25 mouse cellular contexts compared by ENCODE assay signal in the genomic region with DNA sequence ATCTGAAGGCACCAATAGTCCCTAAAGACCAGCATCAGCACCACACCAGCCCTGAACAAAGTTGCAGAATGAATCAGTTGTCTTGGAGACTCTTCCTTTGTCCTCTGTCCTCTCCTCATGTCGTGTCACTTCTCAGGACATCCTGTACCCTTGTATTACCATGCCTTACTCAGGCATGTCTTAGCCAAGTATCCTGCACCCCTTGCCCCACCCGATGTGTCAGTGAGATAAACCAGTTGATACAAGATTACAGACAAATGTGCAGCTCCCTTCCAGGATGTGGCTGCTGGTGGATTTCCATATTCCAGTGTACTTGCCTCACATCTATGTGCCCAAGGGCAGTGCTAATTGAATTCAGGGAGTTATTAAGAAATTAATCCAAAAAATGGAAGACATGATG.
A peak's percentile ranks its signal among the peaks of the same experiment; 100 is the strongest.
DNase-seq lines count a peak whose midpoint lies in the region; ATAC-seq and TF ChIP-seq lines count a peak whose summit lies in the region.
"Had no signal": no experiment of that assay in that cellular context is flagged by ENCODE, and none has a peak within 500 bp of the region (broad histone marks: within the 10 kb centered on the region; RNA-seq: fewer than 3 reads in every experiment).

No protein-coding gene starts in this region.

- H3K4me1 ChIP-seq in forebrain, embryonic 11.5 days (replicated peaks; ENCODE audit: control insufficient read depth, insufficient read depth, low read length) = no peaks in the 10 kb centered on the region
- no peaks in the 10 kb centered on the region for H3K4me1 ChIP-seq in forebrain, postnatal 0 days (ENCODE audit: insufficient read depth)
- H3K4me1 ChIP-seq in lung, postnatal 0 days (ENCODE audit: insufficient read depth, low read depth, low read length) = no peaks in the 10 kb centered on the region
- H3K4me1 ChIP-seq in lung, adult 2 months (ENCODE audit: control insufficient read depth, insufficient read depth, low read length) = peaks cover 5% of the 10 kb centered on the region
- H3K4me1 ChIP-seq: embryonic facial prominence, embryonic 10.5 days; embryonic facial prominence, embryonic 12.5 days; forebrain, embryonic 12.5 days had no signal

- TF ChIP-seq CTCF in forebrain, postnatal 0 days (IDR thresholded peaks at IDR 0.05; ENCODE audit: low read depth) = no peak
- TF ChIP-seq CTCF in lung, postnatal 0 days (IDR thresholded peaks at IDR 0.05) = no peak
- no peak for TF ChIP-seq CTCF in lung, adult 2 months (IDR thresholded peaks at IDR 0.05; ENCODE audit: insufficient read depth, low read length)

- H3K9ac ChIP-seq in forebrain, embryonic 11.5 days (ENCODE audit: low read length) = no peak overlapping the region
- no peak overlapping the region for H3K9ac ChIP-seq in forebrain, postnatal 0 days
- H3K9ac ChIP-seq in lung, postnatal 0 days (replicated peaks; ENCODE audit: low read depth) = no peak overlapping the region
- H3K9ac ChIP-seq: embryonic facial prominence, embryonic 12.5 days; forebrain, embryonic 12.5 days had no signal

- H3K36me3 ChIP-seq in forebrain, embryonic 11.5 days (ENCODE audit: control insufficient read depth, insufficient read depth, low read length) = no peaks in the 10 kb centered on the region
- no peaks in the 10 kb centered on the region for H3K36me3 ChIP-seq in forebrain, postnatal 0 days (ENCODE audit: insufficient read depth)
- H3K36me3 ChIP-seq in lung, postnatal 0 days (ENCODE audit: insufficient read depth, low read length) = no peaks in the 10 kb centered on the region
- H3K36me3 ChIP-seq: embryonic facial prominence, embryonic 10.5 days; embryonic facial prominence, embryonic 12.5 days; forebrain, embryonic 12.5 days; G1E had no signal

- H3K27ac ChIP-seq in forebrain, embryonic 11.5 days (ENCODE audit: low read depth, low read length) = no peak overlapping the region
- no peak overlapping the region for H3K27ac ChIP-seq in forebrain, postnatal 0 days (ENCODE audit: low read depth, low read length)
- H3K27ac ChIP-seq in lung, postnatal 0 days (ENCODE audit: low read length) = no peak overlapping the region
- H3K27ac ChIP-seq: embryonic facial prominence, embryonic 10.5 days; embryonic facial prominence, embryonic 12.5 days; forebrain, embryonic 12.5 days had no signal

- TF ChIP-seq POLR2A in lung, adult 2 months (IDR thresholded peaks at IDR 0.05; ENCODE audit: borderline replicate concordance, extremely low read depth, low read depth, low read length) = no peak

- no peaks in the 10 kb centered on the region for H3K9me3 ChIP-seq in forebrain, embryonic 11.5 days (ENCODE audit: control insufficient read depth, low read length)
- no peaks in the 10 kb centered on the region for H3K9me3 ChIP-seq in forebrain, postnatal 0 days (ENCODE audit: low read length)
- H3K9me3 ChIP-seq in lung, postnatal 0 days (ENCODE audit: low read length) = no peaks in the 10 kb centered on the region
- H3K9me3 ChIP-seq: embryonic facial prominence, embryonic 10.5 days; embryonic facial prominence, embryonic 12.5 days; forebrain, embryonic 12.5 days had no signal

- no peak overlapping the region for H3K4me3 ChIP-seq in forebrain, embryonic 11.5 days (ENCODE audit: low read depth, low read length)
- H3K4me3 ChIP-seq in forebrain, postnatal 0 days (ENCODE audit: low read depth, low read length) = no peak overlapping the region
- H3K4me3 ChIP-seq in lung, postnatal 0 days (ENCODE audit: low read depth, low read length) = no peak overlapping the region
- no peak overlapping the region for H3K4me3 ChIP-seq in lung, adult 2 months (replicated peaks; ENCODE audit: extremely low read depth, low read depth, low read length)
- H3K4me3 ChIP-seq: embryonic facial prominence, embryonic 10.5 days; embryonic facial prominence, embryonic 12.5 days; forebrain, embryonic 12.5 days had no signal

- DNase-seq in forebrain, embryonic 11.5 days (ENCODE audit: low spot score) = peak; percentile 29
- DNase-seq in forebrain, postnatal 0 days = no peak
- no peak for DNase-seq in lung, postnatal 0 days (ENCODE audit: low spot score)
- no peak for DNase-seq in lung, adult 2 months
- DNase-seq in testis, postnatal 10 days (ENCODE audit: low spot score) = peak; percentile 7
- no peak for DNase-seq in testis, postnatal 14 days (ENCODE audit: low spot score)
- DNase-seq in heart, adult 18-20 months = no peak
- DNase-seq: adrenal gland, adult 8-10 months; adrenal gland, postnatal 14 days; adrenal gland, postnatal 36 days; B cell, adult 2 months; cerebellum, adult 11-12 months; cerebellum, adult 2 months; cerebellum, adult 9-10 months; cerebellum, postnatal 10 days; cerebellum, postnatal 25 days had no signal

- peaks cover 7% of the 10 kb centered on the region for H3K27me3 ChIP-seq in forebrain, embryonic 11.5 days (ENCODE audit: control insufficient read depth, insufficient read depth, low read length)
- H3K27me3 ChIP-seq in forebrain, postnatal 0 days (ENCODE audit: insufficient read depth, low read length) = peaks cover 26% of the 10 kb centered on the region
- no peaks in the 10 kb centered on the region for H3K27me3 ChIP-seq in lung, postnatal 0 days (replicated peaks; ENCODE audit: insufficient read depth, low read length)
- H3K27me3 ChIP-seq: CH12.LX; embryonic facial prominence, embryonic 12.5 days; Patski had no signal

- no peak overlapping the region for H3K4me2 ChIP-seq in forebrain, embryonic 11.5 days (ENCODE audit: low read depth, low read length, severe bottlenecking)
- no peak overlapping the region for H3K4me2 ChIP-seq in forebrain, postnatal 0 days (ENCODE audit: low read depth)
- H3K4me2 ChIP-seq in lung, postnatal 0 days (replicated peaks; ENCODE audit: low read depth, low read length) = no peak overlapping the region
- H3K4me2 ChIP-seq: embryonic facial prominence, embryonic 12.5 days; forebrain, embryonic 12.5 days had no signal

- 67% methylated on average over 2 of the region's 2 CpGs for WGBS in forebrain, embryonic 11.5 days
- WGBS in forebrain, postnatal 0 days = 77% methylated on average over 2 of the region's 2 CpGs
- WGBS in lung, postnatal 0 days = 42% methylated on average over 2 of the region's 2 CpGs
- 55% methylated on average over 2 of the region's 2 CpGs for WGBS in lung, adult 2 months

- no peak for ATAC-seq in forebrain, embryonic 11.5 days (replicated peaks; ENCODE audit: low FRiP score)
- no peak for ATAC-seq in forebrain, postnatal 0 days
- ATAC-seq in lung, postnatal 0 days = peak; percentile 44; the same call in 1 of the 2 replicates
- ATAC-seq: activated CD4-positive, CD25-positive, alpha-beta regulatory T cell, adult 4 months; CD4-positive, CD25-positive, alpha-beta regulatory T cell, adult 4 months; forebrain, embryonic 14.5 days; Patski had no signal

- peak; percentile 71 for TF ChIP-seq EP300 in lung, postnatal 0 days (IDR thresholded peaks at IDR 0.05)

Comparison
In these comparisons a context has a peak if more than half of its experiments do, and no peak if none do; other contexts are left out.
1. DNase-seq: peak in forebrain, embryonic 11.5 days (single experiment) and testis, postnatal 10 days (single experiment); none in forebrain, postnatal 0 days (single experiment), lung, postnatal 0 days (single experiment), lung, adult 2 months (single experiment), testis, postnatal 14 days (single experiment) and heart, adult 18-20 months (0 of 2).